Mouse (Mus musculus) lung, postnatal 0 days (tissue): Measurements from ENCODE around the gene Lrch2.

ENCODE experiments used
- CTCF ChIP-seq: IDR thresholded peaks from 2 replicates; pipeline ENCODE4 v1.5.1; 2016; ENCODE audit warnings: antibody characterized with exemption, mild to moderate bottlenecking
- EP300 ChIP-seq: IDR thresholded peaks from 2 replicates; pipeline ENCODE4 v1.6.1; 2016; ENCODE audit warnings: antibody characterized with exemption, mild to moderate bottlenecking, control low read depth

- no peak for TF ChIP-seq CTCF
- TF ChIP-seq EP300: no peak; the same call in 1 of the 2 replicates
Measured at GRCm38 (mm10) chrX:147429753-147430152, 124.1 kb downstream of the Lrch2 start.
